Mouse (Mus musculus) erythroblast, embryonic 14.5 days (primary cell): Measurements from ENCODE around the gene Slx4ip. TPM values are rescaled to one million over a fixed set of nuclear protein-coding genes. Genes with fewer than 3 reads are reported as not detected.

ENCODE experiments used
- H3K27me3 ChIP-seq: 2 replicates; pipeline ENCODE4 v1.6.1; 2012; ENCODE audit warnings: inconsistent platforms; ENCODE audit not compliant: control insufficient read depth
- H3K36me3 ChIP-seq: 2 replicates; pipeline ENCODE4 v1.6.1; 2012; ENCODE audit warnings: mild to moderate bottlenecking, inconsistent platforms; ENCODE audit not compliant: control insufficient read depth
- H3K4me1 ChIP-seq: 2 replicates; pipeline ENCODE4 v1.6.1; 2012; ENCODE audit warnings: inconsistent platforms; ENCODE audit not compliant: control insufficient read depth
- H3K4me3 ChIP-seq: replicated peaks from 2 replicates; pipeline ENCODE3; 2012; ENCODE audit warnings: moderate library complexity, mild to moderate bottlenecking, inconsistent platforms
- H3K9me3 ChIP-seq: 2 replicates; pipeline ENCODE4 v1.6.1; 2012; ENCODE audit warnings: low read length, inconsistent platforms, mixed read lengths; ENCODE audit not compliant: control insufficient read depth
- GATA1 ChIP-seq: IDR thresholded peaks from 2 replicates; pipeline ENCODE4 v1.6.1; 2012; ENCODE audit warnings: low read length, inconsistent platforms, mixed read lengths
- TAL1 ChIP-seq: IDR thresholded peaks from 3 replicates; pipeline ENCODE4 v1.6.1; 2012; ENCODE audit warnings: low read length, inconsistent platforms, mixed read lengths
- polyA plus RNA-seq: library from polyadenylated mRNA; stranded (reverse); fragments of >175 nt; gene quantifications from 2 replicates; pipeline ENCODE4 v1.2.3, GENCODE M21; 2012

The Slx4ip gene
- polyA plus RNA-seq, 1 experiment = 0.07 TPM

GRCm38 (mm10) chr2:137116675-137117320 is 225.8 kb downstream of the Slx4ip start:
- peaks cover 55% of the 10 kb centered on the region for H3K27me3 ChIP-seq
- peaks cover 17% of the 10 kb centered on the region for H3K4me1 ChIP-seq
- peak overlapping the region; percentile 56 for H3K4me3 ChIP-seq
- no peaks in the 10 kb centered on the region for H3K36me3 ChIP-seq
- peaks cover 2% of the 10 kb centered on the region; the same call in 1 of the 2 replicates for H3K9me3 ChIP-seq
- TF ChIP-seq TAL1 (no peak), GATA1 (no peak)

GRCm38 (mm10) chr2:137117321-137117690 is 226.3 kb downstream of the Slx4ip start:
- H3K4me3 ChIP-seq = peak overlapping the region; percentile 56
- H3K36me3 ChIP-seq = no peaks in the 10 kb centered on the region
- peaks cover 55% of the 10 kb centered on the region for H3K27me3 ChIP-seq
- TF ChIP-seq GATA1 (no peak), TAL1 (no peak)
- peaks cover 17% of the 10 kb centered on the region for H3K4me1 ChIP-seq
- peaks cover 2% of the 10 kb centered on the region; the same call in 1 of the 2 replicates for H3K9me3 ChIP-seq

Other genes with a start within 250 kb of the Slx4ip start
- 0.01 TPM in 1 of 2 replicates, not detected in the other for gene Snap25, start 177.8 kb upstream of the Slx4ip start, polyA plus RNA-seq
- not detected in 2 replicates for gene AL731706.2, start 5.5 kb upstream of the Slx4ip start, polyA plus RNA-seq
- 0.08 TPM in 2 replicates for gene AL731706.1, start 171 bp downstream of the Slx4ip start, polyA plus RNA-seq
- 0.07 TPM in 1 of 2 replicates, not detected in the other for gene Mkks, start 171 bp downstream of the Slx4ip start, polyA plus RNA-seq
- gene Jag1, start 225.4 kb downstream of the Slx4ip start, polyA plus RNA-seq = not detected in 2 replicates